Mouse (Mus musculus) MEL (cell line): Measurements from ENCODE around the gene Fhl4. TPM values are rescaled to one million over a fixed set of nuclear protein-coding genes. Genes with fewer than 3 reads are reported as not detected.

Experiments
- DNase-seq: peaks from one replicate; pipeline ENCODE4 v3.0.0; 2011; ENCODE audit warnings: low read depth, low spot score
- H3K27ac ChIP-seq: 2 replicates; pipeline ENCODE4 v1.5.1; 2012; ENCODE audit warnings: low read depth, mild to moderate bottlenecking, control low read depth, low read length, moderate library complexity; ENCODE audit not compliant: control insufficient read depth
- H3K27me3 ChIP-seq, 2 experiments: fragments of 150-350 bp in 1 of 2; sonication (generic) in 1 of 2; 2 replicates each; pipeline ENCODE4 v1.6.1; 2012; ENCODE audit warnings: low read length in 2 of 2, mild to moderate bottlenecking in 2 of 2, improper control_type of control experiment in 1 of 2, moderate library complexity in 1 of 2; ENCODE audit not compliant: insufficient read depth in 2 of 2, control insufficient read depth in 1 of 2
- H3K36me3 ChIP-seq, 2 experiments: 2 replicates each; pipeline ENCODE4 v1.6.1; 2012 to 2014; ENCODE audit warnings: low read length in 2 of 2, improper control_type of control experiment in 1 of 2, inconsistent platforms in 1 of 2, mild to moderate bottlenecking in 1 of 2; ENCODE audit not compliant: insufficient read depth in 2 of 2, control insufficient read depth in 1 of 2
- H3K4me1 ChIP-seq, 2 experiments: fragments of 150-350 bp in 1 of 2; sonication (generic) in 1 of 2; 2 replicates each; pipeline ENCODE4 v1.6.1; 2012; ENCODE audit warnings: low read length in 2 of 2, improper control_type of control experiment in 1 of 2, mild to moderate bottlenecking in 1 of 2; ENCODE audit not compliant: insufficient read depth in 2 of 2, control insufficient read depth in 1 of 2
- H3K4me3 ChIP-seq, 2 experiments: fragments of 150-350 bp in 1 of 2; sonication (generic) in 1 of 2; 2 replicates each; pipeline ENCODE4 v1.5.1; 2012; ENCODE audit warnings: low read depth in 2 of 2, low read length in 2 of 2, mild to moderate bottlenecking in 2 of 2, moderate library complexity in 2 of 2, control low read depth in 1 of 2, improper control_type of control experiment in 1 of 2; ENCODE audit not compliant: control insufficient read depth in 1 of 2, insufficient read depth in 1 of 2
- H3K79me2 ChIP-seq: 2 replicates; pipeline ENCODE4 v1.6.1; 2012; ENCODE audit warnings: mild to moderate bottlenecking, low read length, moderate library complexity; ENCODE audit not compliant: control insufficient read depth, poor library complexity, insufficient read depth
- H3K9ac ChIP-seq: 2 replicates; pipeline ENCODE4 v1.6.1; 2012; ENCODE audit warnings: low read depth, mild to moderate bottlenecking, control low read depth, low read length, moderate library complexity; ENCODE audit not compliant: control insufficient read depth, poor library complexity, severe bottlenecking
- H3K9me3 ChIP-seq: fragments of 150-350 bp; sonication (generic); replicated peaks from 2 replicates; pipeline ENCODE4 v1.6.1; 2012; ENCODE audit warnings: mild to moderate bottlenecking, low read length, improper control_type of control experiment, moderate library complexity; ENCODE audit not compliant: insufficient read depth
- CHD1 ChIP-seq: IDR thresholded peaks from 2 replicates; pipeline ENCODE4 v1.6.1; 2012; ENCODE audit warnings: low read depth, mild to moderate bottlenecking, inconsistent platforms, low read length, improper control_type of control experiment
- E2F4 ChIP-seq: IDR thresholded peaks from 2 replicates; pipeline ENCODE4 v1.6.1; 2011; ENCODE audit warnings: low read depth, low read length, improper control_type of control experiment, borderline replicate concordance
- ELF1 ChIP-seq: IDR thresholded peaks from 2 replicates; pipeline ENCODE4 v1.6.1; 2014; ENCODE audit warnings: low read depth, mild to moderate bottlenecking, inconsistent platforms, low read length, improper control_type of control experiment, moderate library complexity
- EP300 ChIP-seq, 2 experiments: IDR thresholded peaks; 2 replicates each; pipeline ENCODE4 v1.6.1; 2011; ENCODE audit warnings: improper control_type of control experiment in 2 of 2, low read length in 2 of 2, low read depth in 1 of 2, mild to moderate bottlenecking in 1 of 2
- GABPA ChIP-seq: IDR thresholded peaks from 2 replicates; pipeline ENCODE4 v1.6.1; 2012; ENCODE audit warnings: low read depth, mild to moderate bottlenecking, inconsistent platforms, low read length, improper control_type of control experiment, moderate library complexity
- JUND ChIP-seq: IDR thresholded peaks from 2 replicates; pipeline ENCODE4 v1.6.1; 2011; ENCODE audit warnings: low read depth, mild to moderate bottlenecking, improper control_type of control experiment, low read length
- MAFK ChIP-seq: IDR thresholded peaks from 2 replicates; pipeline ENCODE4 v1.6.1; 2011; ENCODE audit warnings: low read depth, mild to moderate bottlenecking, low read length, improper control_type of control experiment, borderline replicate concordance
- MAX ChIP-seq: IDR thresholded peaks from 2 replicates; pipeline ENCODE4 v1.6.1; 2011; ENCODE audit warnings: low read length, improper control_type of control experiment
- MEF2A ChIP-seq: IDR thresholded peaks from 2 replicates; pipeline ENCODE4 v1.6.1; 2014; ENCODE audit warnings: low read depth, mild to moderate bottlenecking, inconsistent platforms, low read length, improper control_type of control experiment; ENCODE audit not compliant: poor library complexity, insufficient replicate concordance, severe bottlenecking; ENCODE audit errors: extremely low read depth
- MYC ChIP-seq: IDR thresholded peaks from 2 replicates; pipeline ENCODE4 v1.6.1; 2011; ENCODE audit warnings: low read depth, mild to moderate bottlenecking, low read length, improper control_type of control experiment, moderate library complexity
- NRF1 ChIP-seq: IDR thresholded peaks from 2 replicates; pipeline ENCODE4 v1.6.1; 2014; ENCODE audit warnings: low read depth, mild to moderate bottlenecking, inconsistent platforms, low read length, improper control_type of control experiment, moderate library complexity; ENCODE audit not compliant: poor library complexity, insufficient read depth, severe bottlenecking
- POLR2A ChIP-seq, 2 experiments: IDR thresholded peaks; 2 replicates each; pipeline ENCODE4 v1.6.1; 2011 to 2012; ENCODE audit warnings: low read length in 2 of 2, mild to moderate bottlenecking in 2 of 2, control low read depth in 1 of 2, improper control_type of control experiment in 1 of 2, low read depth in 1 of 2, moderate library complexity in 1 of 2; ENCODE audit not compliant: control insufficient read depth in 1 of 2, insufficient read depth in 1 of 2, poor library complexity in 1 of 2
- POLR2AphosphoS5 ChIP-seq: IDR thresholded peaks from 2 replicates; pipeline ENCODE4 v1.6.1; 2012; ENCODE audit warnings: low read depth, borderline replicate concordance, mild to moderate bottlenecking, inconsistent platforms, low read length, moderate library complexity, mixed read lengths
- UBTF ChIP-seq: IDR thresholded peaks from 2 replicates; pipeline ENCODE4 v1.6.1; 2012; ENCODE audit warnings: low read depth, mild to moderate bottlenecking, inconsistent platforms, low read length, improper control_type of control experiment, moderate library complexity, borderline replicate concordance; ENCODE audit not compliant: insufficient read depth
- USF1 ChIP-seq: IDR thresholded peaks from 2 replicates; pipeline ENCODE4 v1.6.1; 2014; ENCODE audit warnings: low read depth, mild to moderate bottlenecking, inconsistent platforms, low read length, improper control_type of control experiment, moderate library complexity
- USF2 ChIP-seq, 2 experiments: IDR thresholded peaks; 2 replicates each; pipeline ENCODE4 v1.6.1; 2011 to 2012; ENCODE audit warnings: improper control_type of control experiment in 2 of 2, low read length in 2 of 2, borderline replicate concordance in 1 of 2, inconsistent platforms in 1 of 2, low read depth in 1 of 2, mild to moderate bottlenecking in 1 of 2; ENCODE audit not compliant: insufficient read depth in 1 of 2
- ZNF384 ChIP-seq: IDR thresholded peaks from 2 replicates; pipeline ENCODE4 v1.6.1; 2012; ENCODE audit warnings: low read depth, mild to moderate bottlenecking, inconsistent platforms, low read length, improper control_type of control experiment
- polyA plus RNA-seq, 2 experiments: library from polyadenylated mRNA; stranded (reverse) in 1 of 2; unstranded in 1 of 2; fragments of >175 nt in 1 of 2; fragments of >200 nt in 1 of 2; gene quantifications; 2 replicates each; pipeline versions ENCODE4 v1.2.1 to v1.2.4; 2012; ENCODE audit warnings: low replicate concordance in 2 of 2, low read depth in 1 of 2; ENCODE audit not compliant: insufficient read length in 2 of 2, insufficient read depth in 1 of 2, missing spikeins in 1 of 2
- total RNA-seq: library from RNA; depleted of rRNA; stranded (reverse); fragments of 300-350 nt; gene quantifications from 2 replicates; pipeline ENCODE4 v1.2.3, GENCODE M21; 2012

Gene Fhl4
- total and polyA plus RNA-seq, 3 experiments, result 0.63 to 0.69 TPM; not detected in 1

DNA sequence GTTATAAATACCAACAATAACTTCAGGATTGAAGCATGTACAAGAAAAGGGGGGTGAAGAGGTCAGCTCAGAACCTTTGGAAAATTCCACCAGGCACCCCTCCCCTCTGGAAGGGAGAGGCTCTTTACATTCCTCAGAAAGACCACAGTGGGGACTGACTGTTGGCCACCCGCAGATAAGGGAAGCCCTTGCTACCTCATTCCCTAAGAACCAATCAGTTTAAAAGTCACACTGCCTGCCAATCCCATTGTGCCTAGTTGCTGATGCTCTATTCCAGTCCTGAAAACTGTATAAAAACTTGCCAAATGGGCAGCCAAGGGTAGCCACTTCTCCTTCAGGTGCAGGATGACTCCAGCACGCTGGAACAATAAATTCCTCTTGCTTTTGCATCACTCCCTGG lies 47.4 kb downstream of the Fhl4 start:
- Histone ChIP-seq H3K79me2 (no peaks in the 10 kb centered on the region), H3K27ac (no peak overlapping the region), H3K4me1 (no peaks in the 10 kb centered on the region), H3K27me3 (no peaks in the 10 kb centered on the region), H3K9ac (no peak overlapping the region), H3K9me3 (no peaks in the 10 kb centered on the region), H3K36me3 (no peaks in the 10 kb centered on the region), H3K4me3 (no peak overlapping the region)
- TF ChIP-seq NRF1 (no peak), JUND (no peak), POLR2A (IDR thresholded peaks at IDR 0.05; ENCODE audit: control insufficient read depth in 1 of 2, insufficient read depth in 1 of 2, low read depth in 1 of 2, low read length in 2 of 2, poor library complexity in 1 of 2) (no peak), ZNF384 (no peak), MYC (no peak)
- DNase-seq, result no peak

DNA sequence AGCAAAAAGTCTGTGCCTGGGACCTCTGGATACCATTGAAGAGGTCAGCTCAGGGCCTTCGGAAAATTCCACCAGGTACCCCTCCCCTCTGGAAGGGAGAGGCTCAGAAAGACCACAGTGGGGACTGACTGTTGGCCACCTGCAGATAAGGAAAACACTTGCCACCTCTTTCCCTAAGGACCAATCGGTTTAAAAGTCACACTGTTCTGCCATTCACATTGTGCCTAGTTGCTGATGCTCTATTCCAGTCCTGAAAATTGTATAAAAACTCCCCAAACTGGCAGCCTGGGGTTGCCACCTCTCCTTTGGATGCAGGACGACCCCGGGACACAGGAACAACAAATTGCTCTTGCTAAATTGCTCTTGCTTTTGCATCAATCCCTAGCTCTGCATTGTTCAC lies 49.8 kb downstream of the Fhl4 start:
- H3K4me1 ChIP-seq, result no peaks in the 10 kb centered on the region
- H3K4me3 ChIP-seq, result no peak overlapping the region
- H3K9ac ChIP-seq, result no peak overlapping the region
- DNase-seq, result no peak
- no peaks in the 10 kb centered on the region for H3K9me3 ChIP-seq
- no peaks in the 10 kb centered on the region for H3K36me3 ChIP-seq
- H3K27me3 ChIP-seq, result no peaks in the 10 kb centered on the region
- no peaks in the 10 kb centered on the region for H3K79me2 ChIP-seq
- TF ChIP-seq USF1 (no peak), UBTF (no peak), GABPA (no peak), POLR2AphosphoS5 (no peak), CHD1 (no peak), ELF1 (no peak), MEF2A (no peak), MAX (no peak), E2F4 (no peak), USF2 (IDR thresholded peaks at IDR 0.05; ENCODE audit: borderline replicate concordance in 1 of 2, insufficient read depth in 1 of 2, low read depth in 1 of 2, low read length in 2 of 2) (no peak), MAFK (no peak), EP300 (IDR thresholded peaks at IDR 0.05; ENCODE audit: low read depth in 1 of 2, low read length in 2 of 2) (no peak)
- H3K27ac ChIP-seq, result no peak overlapping the region
